Mouse (Mus musculus) activated CD4-positive, CD25-positive, alpha-beta regulatory T cell, adult 4 months (primary cell): ENCODE measurements around the gene Selenof. TPM values are rescaled to one million over a fixed set of nuclear protein-coding genes. Genes with fewer than 3 reads are reported as not detected.

Experiments
- ATAC-seq: one replicate; pipeline ENCODE4 v1.8.0; 2017
- polyA plus RNA-seq, 2 experiments: library from polyadenylated mRNA; unstranded; fragments of 100-300 nt; shearing (Covaris generic); gene quantifications; one replicate each; pipeline ENCODE4 v1.2.1; 2017

The Selenof gene
- polyA plus RNA-seq, 2 experiments from 2014 or later, result 302 to 362 TPM

DNA sequence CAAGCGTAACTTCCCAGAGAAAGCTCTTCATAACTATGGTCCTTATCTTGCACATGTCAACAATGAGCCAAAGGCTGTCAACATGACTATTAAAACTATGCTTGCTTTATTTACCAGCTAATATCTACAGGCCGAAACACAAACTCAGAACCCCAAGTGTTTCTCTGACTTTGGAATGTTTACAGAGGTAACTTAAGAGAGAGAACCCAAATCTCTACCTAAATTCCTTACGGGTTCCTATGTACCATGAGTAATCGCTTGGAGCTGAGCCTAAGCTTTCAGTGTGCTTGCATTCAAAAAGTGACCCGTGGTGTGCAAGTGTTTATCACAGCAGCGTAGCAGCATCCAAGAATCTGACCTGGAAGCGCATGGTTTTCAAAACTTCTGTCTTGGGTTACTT is 4.9 kb upstream of the Selenof start:
- no peak for ATAC-seq

GRCm38 (mm10) chr3:144568861-144569361 is 1.2 kb upstream of the Selenof start:
- ATAC-seq, result no peak

DNA sequence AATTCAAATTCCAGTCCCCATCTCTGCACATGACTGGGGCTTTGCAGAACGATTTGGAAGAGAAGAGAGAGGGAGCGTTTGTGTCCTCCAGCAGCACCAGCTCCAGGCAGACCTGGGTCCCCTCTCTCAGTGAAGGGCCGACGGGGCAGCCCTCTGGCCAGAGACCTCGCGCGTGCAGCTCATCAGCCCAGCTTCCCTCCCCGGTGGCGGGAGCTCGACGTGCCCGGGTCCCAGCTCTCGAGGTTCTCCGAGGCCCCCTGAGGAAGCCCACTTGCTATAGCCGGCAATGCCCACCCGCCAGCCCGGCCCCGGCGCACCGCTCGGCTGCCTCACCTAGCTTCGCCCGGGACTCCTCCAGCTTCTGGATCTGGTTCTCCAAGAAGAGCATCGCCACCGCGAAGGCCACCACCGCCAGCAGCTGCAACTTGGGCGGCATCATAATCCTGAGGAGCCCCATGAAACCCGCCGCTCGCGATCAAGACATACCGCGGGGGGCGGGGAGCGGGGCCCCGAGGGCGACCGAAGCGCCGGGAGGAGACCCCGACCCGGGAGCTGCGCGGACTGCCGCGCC is 618 bp upstream of the Selenof start:
- ATAC-seq, result no peak

DNA sequence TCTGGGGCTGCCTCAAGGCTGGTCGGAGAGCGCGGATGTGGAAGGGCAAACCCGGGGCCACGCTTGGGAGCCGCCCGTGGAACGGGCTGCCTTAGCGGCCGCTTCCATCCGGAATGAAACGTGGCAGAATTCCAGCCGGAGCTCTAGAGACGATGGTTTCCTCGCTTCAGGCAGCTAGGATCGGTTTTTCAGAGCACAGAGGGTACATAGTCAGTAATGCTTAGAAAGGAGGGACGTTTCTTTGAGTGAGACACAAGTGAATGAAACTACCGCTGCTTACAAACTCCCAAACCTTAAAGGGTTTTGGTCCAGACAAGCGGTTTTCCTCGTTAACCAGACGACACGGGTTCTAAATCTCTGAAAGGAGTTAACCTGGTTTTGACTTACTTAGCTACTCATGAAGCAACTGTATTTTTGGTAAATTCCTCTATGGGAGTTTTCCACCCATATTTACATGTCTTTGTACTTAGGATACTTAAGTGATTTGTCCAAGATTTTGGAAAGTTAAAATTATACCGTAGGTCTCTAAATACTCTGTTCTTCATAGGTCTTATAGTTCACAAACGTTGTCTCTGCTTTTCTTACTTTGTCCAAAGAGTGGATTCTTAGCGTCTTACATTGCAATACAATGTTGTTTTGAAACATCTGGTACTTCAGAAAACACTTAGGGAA is 848 bp downstream of the Selenof start:
- ATAC-seq, result no peak

DNA sequence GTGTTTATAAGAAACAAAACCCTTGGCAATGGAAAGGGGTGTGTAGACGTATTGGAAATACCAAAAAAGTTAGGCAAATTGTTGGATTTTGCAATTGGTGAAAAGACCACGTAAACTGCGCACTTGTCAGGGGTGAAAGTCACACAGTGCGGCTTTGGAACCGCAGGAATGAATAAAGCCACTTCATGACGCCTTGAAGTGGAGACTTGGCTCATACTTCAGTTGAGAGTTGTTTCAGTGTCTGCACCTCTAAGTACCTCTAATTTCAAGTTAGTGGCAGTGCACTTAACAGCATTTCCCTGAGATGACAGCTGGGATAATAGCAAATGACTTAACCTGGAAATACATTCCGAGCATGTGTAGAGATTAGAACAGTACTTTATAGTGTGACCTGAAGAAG is 4.2 kb downstream of the Selenof start:
- no peak for ATAC-seq

- ATAC-seq, result no peak
These were observed 7.5 kb downstream of the Selenof start for GRCm38 (mm10) chr3:144577366-144578340.

GRCm38 (mm10) chr3:144578921-144579320 is 8.8 kb downstream of the Selenof start:
- no peak for ATAC-seq

GRCm38 (mm10) chr3:144579796-144580195 is 9.7 kb downstream of the Selenof start:
- no peak for ATAC-seq

- no peak for ATAC-seq
These were observed 10.2 kb downstream of the Selenof start for GRCm38 (mm10) chr3:144580281-144580680.

- ATAC-seq, result no peak
These were observed 11.7 kb downstream of the Selenof start for GRCm38 (mm10) chr3:144581842-144582241.

- no peak for ATAC-seq
These were observed 12.2 kb downstream of the Selenof start for GRCm38 (mm10) chr3:144582306-144582705.

- no peak for ATAC-seq
These were observed 13.7 kb downstream of the Selenof start for GRCm38 (mm10) chr3:144583789-144584188.

DNA sequence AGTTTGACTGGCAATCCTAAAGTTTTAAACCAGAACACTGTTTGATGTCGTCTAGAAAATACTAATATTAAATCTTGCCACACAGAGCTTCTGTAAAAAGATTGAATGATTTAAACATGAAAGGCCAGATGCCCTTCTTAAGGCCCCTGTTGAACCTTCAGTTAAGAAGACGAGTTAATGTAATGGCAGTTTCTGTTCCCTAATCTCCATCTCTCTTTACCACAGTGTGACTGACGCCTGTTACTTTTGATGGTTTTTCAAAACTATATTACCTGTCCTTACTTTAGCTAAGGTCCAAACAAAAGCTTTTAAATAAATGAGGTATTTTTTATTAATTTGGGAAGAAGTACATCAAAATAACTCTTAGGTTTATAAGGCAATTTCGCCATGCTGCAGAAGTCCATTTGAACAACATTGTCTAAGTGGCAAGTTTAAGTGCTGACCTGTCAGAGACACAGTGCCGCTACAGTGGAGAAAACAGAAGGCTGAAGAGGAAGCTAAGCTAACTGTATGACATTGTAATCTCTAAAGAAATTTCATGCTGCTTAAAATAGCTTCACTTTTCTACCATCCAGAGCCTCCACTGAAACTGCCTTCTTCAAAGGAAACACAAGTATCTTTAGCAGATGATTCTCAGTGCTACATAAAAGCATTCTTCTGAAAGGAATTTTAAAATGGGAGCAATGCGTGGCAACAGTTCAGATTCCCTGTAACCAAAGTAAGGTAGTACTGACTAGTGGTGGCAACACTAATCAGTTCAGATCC is 14.9 kb downstream of the Selenof start:
- ATAC-seq, result no peak

DNA sequence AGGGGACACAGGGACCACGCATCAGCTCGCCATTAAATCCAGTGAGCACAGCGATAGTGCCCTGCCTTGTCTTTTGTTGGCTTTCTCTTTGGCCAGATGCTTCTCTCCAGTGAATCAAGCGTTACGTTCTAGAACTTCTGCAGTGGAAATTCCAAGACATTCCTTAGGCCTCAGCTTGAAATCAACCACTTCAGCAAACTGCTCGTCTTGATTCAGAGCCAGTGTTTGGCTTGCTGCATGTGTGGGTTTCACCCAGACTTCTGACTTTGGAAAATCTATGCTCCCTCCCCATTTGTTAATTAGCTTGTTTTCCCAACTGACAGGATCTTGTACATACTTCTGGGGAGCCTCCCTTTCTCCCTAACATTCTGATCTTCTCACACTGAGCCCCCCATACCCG is 16.6 kb downstream of the Selenof start:
- ATAC-seq, result no peak

DNA sequence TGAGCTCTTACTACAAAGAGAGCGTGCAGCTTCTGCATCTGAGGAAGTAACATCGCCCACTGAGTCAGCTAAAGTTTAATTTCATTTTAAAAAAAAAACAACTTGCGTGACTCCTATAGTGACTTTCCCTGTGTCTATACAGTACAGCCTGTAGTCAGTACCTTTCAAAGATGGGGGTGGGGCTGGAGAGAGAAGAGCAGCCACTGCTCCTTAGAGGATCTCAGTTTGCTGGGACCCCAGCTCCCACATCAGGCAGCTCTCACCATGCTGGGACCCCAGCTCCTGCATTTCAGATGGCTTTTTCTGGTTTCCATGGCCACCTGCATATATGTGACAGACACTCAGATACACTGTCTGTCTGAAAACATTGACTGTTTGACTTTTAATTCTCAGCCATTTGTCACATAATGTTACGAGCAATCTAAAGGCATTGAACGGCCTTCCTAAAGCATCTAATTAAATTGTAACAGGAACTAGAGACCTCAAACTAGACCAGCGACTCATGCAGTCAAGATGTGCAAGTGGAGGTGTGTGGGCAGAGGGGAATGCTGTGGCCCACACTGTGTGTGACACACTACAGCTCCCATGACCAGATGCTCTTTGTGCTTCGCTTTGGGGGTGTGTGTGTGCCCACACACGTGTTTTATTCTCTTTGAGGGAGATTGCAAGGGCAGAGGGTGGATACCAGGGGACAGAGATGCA is 19.2 kb downstream of the Selenof start:
- no peak for ATAC-seq

DNA sequence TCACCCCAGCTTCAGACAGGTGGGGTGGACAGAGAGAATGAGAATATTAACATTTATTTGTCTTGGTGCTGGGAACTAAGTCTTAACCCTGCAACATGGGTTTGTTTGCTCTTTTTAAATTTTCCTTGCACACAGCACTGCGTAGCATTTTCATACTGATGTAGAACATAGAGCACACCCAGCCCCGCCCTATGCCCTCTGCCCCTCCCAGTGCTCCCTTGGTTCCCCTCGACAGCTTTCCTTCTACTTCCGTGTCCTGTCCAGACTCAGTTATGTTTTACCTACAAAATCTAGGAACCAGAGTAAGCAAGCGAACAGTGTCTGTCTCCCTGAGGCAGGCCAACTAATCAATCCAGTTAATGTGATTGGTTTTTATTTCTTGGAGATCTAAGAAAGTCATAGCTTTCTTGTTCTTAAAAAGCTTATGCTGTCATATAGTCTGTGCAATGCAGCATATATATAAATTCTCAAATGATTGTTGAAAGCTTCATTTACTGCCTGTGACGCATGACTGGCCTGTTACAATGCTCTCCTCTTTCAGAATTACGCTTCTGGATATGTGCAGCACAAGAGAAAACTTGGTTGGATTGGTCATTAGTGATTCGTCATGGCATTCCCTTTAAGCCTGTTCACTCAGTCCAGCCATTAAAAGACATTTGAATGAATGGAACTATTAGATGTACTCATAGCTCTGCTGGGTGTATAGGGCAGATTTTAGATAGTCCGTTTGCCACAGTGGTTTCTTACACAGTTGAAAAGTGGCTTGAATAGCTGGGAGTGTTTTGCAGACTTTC is 23.1 kb downstream of the Selenof start:
- ATAC-seq, result no peak

DNA sequence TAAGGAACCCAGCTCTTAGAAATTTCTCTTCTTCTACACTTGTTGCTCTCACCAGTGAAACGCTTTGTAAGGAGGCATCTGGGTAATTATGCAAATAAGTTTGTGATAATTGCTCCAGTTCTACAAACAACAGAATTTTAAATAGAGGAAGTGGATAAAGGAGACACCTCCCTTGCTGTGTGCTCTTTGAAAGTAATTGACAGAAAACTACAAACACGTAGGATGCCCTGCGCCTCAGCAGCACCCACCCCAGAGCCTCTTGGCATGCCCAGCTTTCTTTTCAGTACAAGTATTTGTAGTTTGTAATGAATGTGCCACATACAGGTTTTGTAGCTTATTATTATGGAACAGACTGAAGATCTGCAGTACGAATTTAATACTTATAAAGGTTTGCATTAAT is 27.0 kb downstream of the Selenof start:
- no peak for ATAC-seq

DNA sequence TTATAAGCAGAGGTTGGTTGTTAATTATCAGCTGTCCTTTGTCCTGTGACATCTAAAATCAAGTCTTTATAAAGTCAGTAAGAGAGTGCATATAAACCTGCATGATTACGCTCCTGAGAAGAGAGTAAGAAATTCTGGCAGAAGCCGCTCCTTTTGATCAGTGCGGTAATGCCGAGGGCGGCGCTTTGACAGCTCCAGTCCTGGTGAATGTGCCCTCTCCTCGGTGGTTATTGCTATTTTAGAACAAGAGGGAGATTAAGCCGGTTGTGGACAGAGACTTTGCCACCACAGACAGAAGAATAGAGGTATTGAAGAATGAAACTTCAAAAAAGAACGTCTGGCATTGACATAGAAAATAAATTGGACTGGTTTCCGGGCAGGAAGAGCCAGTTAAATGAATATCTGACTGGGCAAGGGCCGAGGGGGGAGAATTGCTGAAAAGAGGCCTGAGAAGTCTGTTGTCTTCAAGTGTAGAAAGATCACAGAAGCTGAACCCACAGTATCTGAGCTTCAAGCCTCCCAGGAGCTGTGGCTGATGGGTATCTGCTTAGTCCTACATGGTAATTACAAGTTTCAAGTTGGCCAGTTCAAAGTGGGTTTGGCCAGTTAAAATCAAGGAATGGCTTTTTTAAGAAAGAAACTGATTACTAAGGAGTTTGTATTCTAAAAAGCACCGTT is 27.8 kb downstream of the Selenof start:
- no peak for ATAC-seq

- no peak for ATAC-seq
These were observed 32.3 kb downstream of the Selenof start for GRCm38 (mm10) chr3:144602413-144602812.

DNA sequence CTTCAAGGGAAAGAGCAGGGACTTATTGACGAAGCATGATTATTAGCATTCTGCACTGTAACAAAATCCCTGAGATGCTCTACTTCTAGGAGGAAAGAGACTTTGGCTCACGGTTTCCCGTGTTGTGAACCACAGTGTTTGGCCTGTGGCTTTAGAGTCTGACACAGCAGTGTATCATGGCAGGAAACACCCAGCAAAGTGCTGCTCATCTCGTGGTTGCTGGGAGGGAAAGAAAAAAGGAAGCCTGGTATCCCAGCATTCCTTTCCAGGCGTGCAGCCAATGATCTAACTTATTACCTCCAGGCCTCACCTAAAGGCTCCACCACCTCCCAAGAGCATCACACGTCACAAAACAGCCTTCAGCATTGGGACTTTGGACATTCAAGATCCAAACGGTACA is 32.7 kb downstream of the Selenof start:
- ATAC-seq, result no peak
